Mouse (Mus musculus): Measurements from ENCODE around the gene Ifrd1.

- TF ChIP-seq POLR2A (IDR thresholded peaks at IDR 0.05; ENCODE audit: insufficient read depth, low read depth, low read length) (no peak), CTCF (IDR thresholded peaks at IDR 0.05; ENCODE audit: insufficient read depth, low read depth, low read length) (no peak)
These were observed 4.5 kb downstream of the Ifrd1 start for GRCm38 (mm10) chr12:40243821-40244221.

All from olfactory bulb, adult 2 months (tissue).